ENCODE assay signal across 10 mouse cellular contexts in genomic region chr11:30158028-30158700, GRCm38 (mm10).
DNase-seq lines count a peak whose midpoint lies in the region; ATAC-seq lines count a peak whose summit lies in the region.
"Had no signal": no experiment of that assay in that cellular context is flagged by ENCODE, and none has a peak within 500 bp of the region (broad histone marks: within the 10 kb centered on the region; RNA-seq: fewer than 3 reads in every experiment).

No protein-coding gene starts in this region.

- H3K36me3 ChIP-seq in liver, embryonic 16.5 days (ENCODE audit: control insufficient read depth, insufficient read depth), result no peaks in the 10 kb centered on the region

- 0 out of 2 replicates have a peak overlapping the region, but pooled peaks have one; percentile 5 for H3K4me3 ChIP-seq in liver, embryonic 16.5 days (ENCODE audit: low read depth, low read length)
- H3K4me3 ChIP-seq: limb, embryonic 13.5 days had no signal

- H3K27ac ChIP-seq in liver, embryonic 16.5 days (ENCODE audit: low read length), result peak overlapping the region; percentile 75
- H3K27ac ChIP-seq: limb, embryonic 13.5 days had no signal

- peak; percentile 72 for DNase-seq in left cerebral cortex, postnatal 4 days
- no peak for DNase-seq in left cerebral cortex, adult 18-20 months (ENCODE audit: low spot score in 2 of 2)
- DNase-seq in c-Kit-positive CD71-positive TER-119-positive erythroid progenitor cells, embryonic 14.5 days (ENCODE audit: low spot score), result peak; percentile 47
- DNase-seq in neural tube, embryonic 10.5 days (ENCODE audit: extremely low spot score, low spot score), result no peak
- no peak for DNase-seq in layer of hippocampus, adult 18-20 months (ENCODE audit: low spot score in 2 of 2)
- DNase-seq: embryo, embryonic 11 days had no signal

- H3K9me3 ChIP-seq in liver, embryonic 16.5 days (replicated peaks; ENCODE audit: control insufficient read depth, low read length), result no peaks in the 10 kb centered on the region
- H3K9me3 ChIP-seq: limb, embryonic 13.5 days had no signal

- H3K4me2 ChIP-seq in liver, embryonic 16.5 days (ENCODE audit: low read depth, low read length), result peak overlapping the region; percentile 52
- H3K4me2 ChIP-seq: limb, embryonic 13.5 days had no signal

- peak; percentile 90 for ATAC-seq in erythroid progenitor cell, adult 5-6 weeks (replicated peaks; ENCODE audit: low FRiP score, poor library complexity, severe bottlenecking)
- peak; percentile 91 for ATAC-seq in liver, embryonic 16.5 days (ENCODE audit: low read depth)
- ATAC-seq in activated CD4-positive, CD25-positive, alpha-beta regulatory T cell, adult 4 months, result no peak

- H3K27me3 ChIP-seq in liver, embryonic 16.5 days (ENCODE audit: control insufficient read depth, insufficient read depth, low read depth, low read length), result no peaks in the 10 kb centered on the region
- H3K27me3 ChIP-seq: limb, embryonic 13.5 days had no signal

- H3K4me1 ChIP-seq in liver, embryonic 16.5 days (ENCODE audit: control insufficient read depth, low read depth, low read length), result peaks cover 51% of the 10 kb centered on the region

- peak overlapping the region; percentile 48; the same call in 1 of the 2 replicates for H3K9ac ChIP-seq in liver, embryonic 16.5 days (ENCODE audit: low read depth, low read length)
- H3K9ac ChIP-seq: limb, embryonic 13.5 days had no signal

- WGBS in liver, embryonic 16.5 days (ENCODE audit: insufficient replicate concordance), result 36% methylated on average over 8 of the region's 8 CpGs

- intact Hi-C loops in left cerebral cortex, postnatal 4 days (cut with DNase I), result no loop called here

Comparison
In these comparisons a context has a peak if more than half of its experiments do, and no peak if none do; other contexts are left out.
1. DNase-seq: peak in left cerebral cortex, postnatal 4 days (single experiment) and c-Kit-positive CD71-positive TER-119-positive erythroid progenitor cells, embryonic 14.5 days (single experiment); none in left cerebral cortex, adult 18-20 months (0 of 2), neural tube, embryonic 10.5 days (single experiment) and layer of hippocampus, adult 18-20 months (0 of 2).